Mouse (Mus musculus): ENCODE data around the gene Armc7. TPM values are rescaled to one million over a fixed set of nuclear protein-coding genes. Genes with fewer than 3 reads are reported as not detected.
"Not testable (repeated sequence)": the region's sequence is repeated elsewhere in the genome, so short reads cannot be mapped to it uniquely, and the experiment has no call there.

Armc7 gene
- total RNA-seq, 2 experiments from 2014 or later, result 18.5 to 19.8 TPM

DNA sequence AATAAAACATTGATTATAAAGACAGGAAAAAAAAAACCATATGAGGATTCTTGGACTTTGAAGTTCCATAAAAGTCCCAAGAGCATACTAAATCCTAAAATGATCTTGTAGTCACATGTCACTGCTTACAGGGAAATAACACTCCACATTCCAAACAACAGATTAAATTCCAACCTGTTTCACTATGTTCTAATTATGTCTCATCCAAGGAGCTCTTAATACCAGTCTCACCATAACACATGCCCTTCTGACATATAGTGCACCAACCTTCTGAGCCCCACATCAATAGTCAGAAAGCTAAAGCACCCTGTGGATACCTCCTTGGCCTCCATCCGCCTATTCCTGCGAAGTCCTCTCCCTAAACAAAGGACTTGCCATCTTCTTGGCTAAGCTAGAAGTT is 44.8 kb downstream of the Armc7 start:
- no peak for ATAC-seq (ENCODE audit: poor library complexity, severe bottlenecking)

DNA sequence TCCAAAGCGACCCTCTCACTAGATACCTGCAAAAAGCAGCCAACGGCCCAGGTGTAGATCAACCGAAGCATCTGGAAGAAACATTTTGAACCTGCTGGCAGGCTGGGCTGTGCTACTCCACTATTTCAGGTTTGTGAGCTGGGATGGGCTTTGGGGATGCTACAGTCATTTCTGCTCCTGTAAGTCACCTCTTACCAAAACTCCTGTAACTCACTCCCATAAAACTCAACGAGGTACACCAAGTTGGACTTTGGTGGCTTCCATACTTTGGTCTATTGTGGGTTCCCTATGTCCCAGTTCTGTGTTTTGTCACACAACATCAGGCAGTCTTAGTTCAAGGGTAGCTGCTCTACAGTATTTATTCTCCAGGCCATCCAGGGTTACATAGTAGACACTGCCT is 45.6 kb downstream of the Armc7 start:
- ATAC-seq (ENCODE audit: poor library complexity, severe bottlenecking), result no peak

DNA sequence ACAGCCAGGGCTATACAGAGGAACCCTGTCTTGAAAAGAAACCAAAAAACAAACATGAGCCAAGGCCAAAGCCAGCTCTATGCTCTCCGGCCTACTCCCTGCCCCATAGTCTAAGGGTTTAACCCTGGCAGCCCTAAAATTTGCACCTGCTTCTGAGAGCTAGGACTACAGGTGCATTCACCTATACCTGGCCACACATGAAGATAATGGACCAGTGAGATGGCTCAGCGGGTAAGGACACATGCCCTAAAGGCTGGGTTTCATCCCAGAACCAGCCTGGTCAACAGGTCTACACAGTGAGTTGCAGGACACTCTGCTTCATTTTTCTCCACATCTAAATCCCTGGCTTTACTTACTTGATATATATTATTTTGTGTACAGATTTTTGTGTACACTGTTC is 46.8 kb downstream of the Armc7 start:
- no peak for ATAC-seq (ENCODE audit: poor library complexity, severe bottlenecking)

DNA sequence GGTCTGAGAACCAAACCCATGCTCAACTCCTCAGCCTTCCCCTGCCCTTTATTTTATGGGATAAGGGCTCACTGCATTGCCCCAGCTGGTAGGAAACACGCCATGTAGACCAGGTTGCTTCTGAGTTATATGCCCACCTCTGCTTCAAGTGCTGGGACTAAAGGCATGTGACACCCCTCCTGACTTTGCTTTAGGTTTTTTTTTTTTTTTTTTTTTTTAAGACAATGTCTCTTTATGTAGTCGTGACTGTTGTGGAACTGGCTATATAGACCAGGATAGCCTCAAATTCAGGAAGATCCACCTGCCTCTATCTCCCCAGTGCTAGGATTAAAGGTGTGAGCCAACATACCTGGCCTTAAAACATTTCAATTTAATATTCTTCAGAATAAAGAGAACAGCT is 47.2 kb downstream of the Armc7 start:
- no peak for ATAC-seq (ENCODE audit: poor library complexity, severe bottlenecking)

DNA sequence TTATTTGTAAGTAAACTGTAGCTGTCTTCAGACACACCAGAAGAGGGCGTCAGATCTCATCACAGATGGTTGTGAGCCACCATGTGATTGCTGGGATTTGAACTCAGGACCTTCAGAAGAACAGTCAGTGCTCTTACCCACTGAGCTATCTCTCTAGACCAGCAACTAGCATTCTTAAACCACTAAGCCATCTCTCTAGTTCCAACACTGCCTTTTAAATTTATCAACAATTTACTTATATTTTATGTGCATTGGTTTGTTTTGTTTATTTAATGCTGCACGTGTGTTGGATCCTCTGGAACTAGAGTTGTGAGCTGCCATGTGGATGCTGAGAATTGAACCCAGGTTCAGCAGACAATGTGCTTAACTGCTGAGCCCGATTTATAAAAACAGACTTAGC is 51.0 kb downstream of the Armc7 start:
- ATAC-seq (ENCODE audit: poor library complexity, severe bottlenecking), result not testable (repeated sequence)

DNA sequence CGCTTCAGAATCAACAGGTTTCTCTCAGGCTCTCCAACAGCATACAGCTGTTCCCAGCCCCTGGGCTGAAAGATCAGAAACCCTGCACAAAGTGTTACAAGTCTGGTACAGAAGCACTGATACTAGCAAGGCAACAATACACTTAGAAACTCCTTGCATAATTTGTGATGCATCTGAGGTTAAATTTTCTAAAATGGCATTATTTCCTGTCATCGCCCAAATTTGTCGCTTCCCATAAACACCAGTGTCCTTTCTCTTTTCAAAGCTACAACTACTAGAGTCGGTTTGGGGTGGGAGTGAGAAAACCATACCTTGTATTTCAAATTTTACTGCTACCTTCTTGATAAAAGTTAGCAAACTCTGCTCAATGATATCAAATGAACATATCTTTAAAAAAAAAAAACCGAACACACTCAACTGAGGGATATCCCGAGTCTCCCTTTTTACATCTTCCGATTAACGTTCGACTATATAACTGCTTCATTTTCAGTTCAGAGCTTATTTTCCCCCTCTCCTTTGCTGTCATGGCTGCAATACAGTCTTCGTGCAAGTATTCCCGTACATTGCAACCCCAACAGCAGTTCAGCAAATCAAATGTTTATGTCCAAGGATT is 59.4 kb downstream of the Armc7 start:
- no peak for ATAC-seq (ENCODE audit: poor library complexity, severe bottlenecking)

DNA sequence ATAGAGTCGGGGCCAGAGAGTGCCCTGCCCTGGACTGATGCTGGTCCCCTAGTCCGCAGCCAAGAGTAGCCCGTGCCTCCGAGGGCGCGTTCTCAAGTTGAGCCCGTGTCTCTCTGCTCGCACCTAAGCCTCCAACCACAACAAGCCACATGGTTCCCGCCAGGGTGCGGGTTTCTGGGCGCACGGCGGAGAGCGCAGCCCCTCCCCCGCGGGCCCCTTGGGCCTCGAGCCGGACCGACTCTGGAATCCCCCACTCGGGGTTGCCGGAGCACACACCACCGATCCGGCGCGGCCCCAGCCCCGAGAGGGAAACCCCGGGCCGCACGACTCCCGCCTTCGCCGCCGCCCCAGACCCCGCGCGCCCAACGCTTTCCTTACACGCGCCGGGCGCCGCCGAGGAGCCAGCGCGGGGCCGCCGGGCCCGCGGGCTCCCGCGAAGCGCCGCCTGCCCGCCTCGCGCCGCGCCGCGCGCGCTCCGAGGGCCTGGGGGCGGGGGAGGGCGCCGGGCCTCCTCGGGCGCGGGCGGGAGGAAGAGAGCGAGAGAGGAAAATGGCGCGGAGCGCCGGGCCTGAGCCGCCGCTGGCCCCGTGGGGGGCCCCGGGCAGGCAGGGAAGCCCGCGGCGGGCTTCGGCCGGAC is 60.1 kb downstream of the Armc7 start:
- peak; percentile 34 for ATAC-seq (ENCODE audit: poor library complexity, severe bottlenecking)

DNA sequence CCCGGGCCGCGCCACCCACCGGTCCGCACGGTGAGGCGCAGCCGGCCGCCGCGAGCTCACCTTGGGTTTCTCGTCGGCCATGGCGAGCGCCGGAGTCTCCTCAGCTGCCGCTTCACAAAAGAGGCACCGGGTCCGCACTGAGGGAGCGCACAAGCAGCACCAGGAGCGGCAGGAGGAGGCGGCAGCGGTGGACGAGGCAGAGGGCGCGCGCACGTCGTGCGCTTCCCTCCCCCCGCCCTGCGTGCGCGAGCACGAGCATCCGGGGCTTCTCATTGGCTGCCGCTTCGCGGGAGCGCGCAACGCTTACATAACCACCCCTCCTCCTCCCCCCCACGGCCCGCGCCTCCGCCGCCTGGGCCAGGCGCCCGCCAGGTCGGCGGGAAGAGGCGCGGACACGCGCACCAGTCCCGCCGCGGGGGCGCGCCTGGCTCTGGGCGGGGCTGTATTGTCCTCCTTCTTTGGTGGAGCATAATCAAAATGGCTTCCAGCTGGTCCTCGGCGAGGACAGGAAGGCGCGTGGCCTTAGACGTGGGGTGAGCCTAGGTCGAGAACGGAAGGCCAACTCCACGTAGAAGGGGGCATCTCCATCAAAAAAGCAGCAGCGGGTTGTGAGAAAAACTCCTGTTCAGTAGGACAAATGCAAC is 60.7 kb downstream of the Armc7 start, which contains the start of gene Sumo2:
Sumo2 (minus strand) TSS at position 239 of the 644 bp plus-strand sequence.
- peak; percentile 98 for ATAC-seq (ENCODE audit: poor library complexity, severe bottlenecking)

DNA sequence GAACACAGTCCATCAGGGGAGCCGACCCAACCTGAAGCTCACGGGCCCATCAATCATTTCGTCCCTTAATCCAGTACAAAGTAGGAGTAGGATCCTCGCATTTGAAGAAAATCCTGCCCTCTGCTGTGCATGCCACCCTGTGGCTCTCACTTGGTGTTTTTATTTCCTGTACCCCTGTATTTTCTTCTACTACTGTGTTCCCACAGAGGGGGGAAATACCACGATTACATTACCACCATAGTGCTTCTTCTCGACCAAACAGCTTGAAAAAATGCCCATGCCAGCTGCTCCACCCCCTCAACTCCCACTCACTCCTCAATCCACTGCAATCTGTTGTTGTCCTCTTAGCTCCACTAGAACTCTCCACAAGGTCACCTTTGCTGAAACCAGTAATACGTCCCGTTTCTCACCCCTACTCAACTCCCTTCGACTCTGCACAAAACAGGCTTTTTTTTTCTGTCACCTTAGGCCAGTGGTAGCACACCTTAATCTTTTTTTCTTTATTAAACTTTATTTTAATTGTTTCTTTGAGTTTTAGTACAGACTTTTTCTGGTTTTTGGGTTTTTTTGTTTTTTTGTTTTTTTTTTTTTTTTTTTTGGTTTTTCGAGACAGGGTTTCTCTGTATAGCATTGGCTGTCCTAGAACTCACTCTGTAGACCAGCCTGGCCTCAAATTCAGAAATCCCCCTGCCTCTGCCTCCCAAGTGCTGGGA is 61.5 kb downstream of the Armc7 start:
- no peak for ATAC-seq (ENCODE audit: poor library complexity, severe bottlenecking)

DNA sequence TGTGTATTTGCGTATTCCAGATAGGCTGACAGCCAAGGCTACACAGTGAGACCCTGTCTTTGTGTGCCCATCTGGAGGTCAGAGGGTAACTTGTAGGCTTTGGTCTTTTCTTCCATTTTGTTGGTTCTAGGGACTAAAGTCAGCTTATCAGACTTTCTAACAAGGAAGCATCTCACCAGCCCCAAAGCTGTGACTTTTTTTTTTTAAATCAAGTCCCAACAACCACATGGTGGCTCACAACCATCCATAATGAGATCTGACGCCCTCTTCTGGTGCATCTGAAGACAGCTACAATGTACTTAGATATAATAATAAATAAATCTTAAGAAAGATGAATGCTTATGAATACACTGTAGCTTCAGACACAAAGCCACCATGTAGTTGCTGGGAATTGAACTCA is 62.6 kb downstream of the Armc7 start:
- no peak for ATAC-seq (ENCODE audit: poor library complexity, severe bottlenecking)

Other genes starting within 250 kb of the Armc7 start
- gene Grin2c, start 208.4 kb upstream of the Armc7 start, total RNA-seq (2015), result 0.05 TPM in 1 of 2 replicates, not detected in the other
- gene Grin2c, start 208.4 kb upstream of the Armc7 start, total RNA-seq (2017), result not detected in 2 replicates
- gene Fdxr, start 198.6 kb upstream of the Armc7 start, total RNA-seq (2015), result 4.4 and 5.6 TPM in 2 replicates
- 9.9 and 14.3 TPM in 2 replicates for gene Fdxr, start 198.6 kb upstream of the Armc7 start, total RNA-seq (2017)
- 0.58 and 0.71 TPM in 2 replicates for gene Fads6, start 178.0 kb upstream of the Armc7 start, total RNA-seq (2015)
- 1.4 and 2.3 TPM in 2 replicates for gene Fads6, start 178.0 kb upstream of the Armc7 start, total RNA-seq (2017)
- not detected in 2 replicates for gene Otop2, start 168.5 kb upstream of the Armc7 start, total RNA-seq (2015)
- not detected in 2 replicates for gene Otop2, start 168.5 kb upstream of the Armc7 start, total RNA-seq (2017)
- not detected in 2 replicates for gene Ush1g, start 153.6 kb upstream of the Armc7 start, total RNA-seq (2015)
- not detected in 2 replicates for gene Ush1g, start 153.6 kb upstream of the Armc7 start, total RNA-seq (2017)
- not detected in 2 replicates for gene Otop3, start 140.9 kb upstream of the Armc7 start, total RNA-seq (2015)
- not detected in 2 replicates for gene Otop3, start 140.9 kb upstream of the Armc7 start, total RNA-seq (2017)
- 0.27 TPM in 1 of 2 replicates, not detected in the other for gene Hid1, start 107.9 kb upstream of the Armc7 start, total RNA-seq (2015)
- 0.07 and 0.16 TPM in 2 replicates for gene Hid1, start 107.9 kb upstream of the Armc7 start, total RNA-seq (2017)
- 0.21 and 0.58 TPM in 2 replicates for gene Cdr2l, start 93.8 kb upstream of the Armc7 start, total RNA-seq (2015)
- 0.24 and 0.59 TPM in 2 replicates for gene Cdr2l, start 93.8 kb upstream of the Armc7 start, total RNA-seq (2017)
- gene Mrpl58, start 71.9 kb upstream of the Armc7 start, total RNA-seq (2015), result 122 and 124 TPM in 2 replicates
- 86.9 and 95.9 TPM in 2 replicates for gene Mrpl58, start 71.9 kb upstream of the Armc7 start, total RNA-seq (2017)
- gene Atp5h, start 55.7 kb upstream of the Armc7 start, total RNA-seq (2015), result 740 and 790 TPM in 2 replicates
- 901 and 1,038 TPM in 2 replicates for gene Atp5h, start 55.7 kb upstream of the Armc7 start, total RNA-seq (2017)
- 19.6 and 21.2 TPM in 2 replicates for gene Kctd2, start 55.5 kb upstream of the Armc7 start, total RNA-seq (2015)
- 14.5 and 16.8 TPM in 2 replicates for gene Kctd2, start 55.5 kb upstream of the Armc7 start, total RNA-seq (2017)
- not detected in 2 replicates for gene Trim80, start 35.1 kb upstream of the Armc7 start, total RNA-seq (2015)
- not detected in 2 replicates for gene Trim80, start 35.1 kb upstream of the Armc7 start, total RNA-seq (2017)
- 0.09 and 0.42 TPM in 2 replicates for gene Slc16a5, start 13.2 kb upstream of the Armc7 start, total RNA-seq (2015)
- gene Slc16a5, start 13.2 kb upstream of the Armc7 start, total RNA-seq (2017), result 0.08 and 0.15 TPM in 2 replicates
- 80.9 and 84.8 TPM in 2 replicates for gene Nt5c, start 16.2 kb downstream of the Armc7 start, total RNA-seq (2015)
- 104 and 113 TPM in 2 replicates for gene Nt5c, start 16.2 kb downstream of the Armc7 start, total RNA-seq (2017)
- gene Jpt1, start 38.7 kb downstream of the Armc7 start, total RNA-seq (2015), result 211 and 220 TPM in 2 replicates
- 181 and 183 TPM in 2 replicates for gene Jpt1, start 38.7 kb downstream of the Armc7 start, total RNA-seq (2017)
- gene Sumo2, start 60.6 kb downstream of the Armc7 start, total RNA-seq (2015), result 507 and 587 TPM in 2 replicates
- gene Sumo2, start 60.6 kb downstream of the Armc7 start, total RNA-seq (2017), result 367 and 413 TPM in 2 replicates
- gene Nup85, start 88.8 kb downstream of the Armc7 start, total RNA-seq (2015), result 52.2 and 59.7 TPM in 2 replicates
- gene Nup85, start 88.8 kb downstream of the Armc7 start, total RNA-seq (2017), result 59.5 and 59.9 TPM in 2 replicates
- 29.0 and 30.2 TPM in 2 replicates for gene Mrps7, start 128.3 kb downstream of the Armc7 start, total RNA-seq (2015)
- gene Mrps7, start 128.3 kb downstream of the Armc7 start, total RNA-seq (2017), result 11.7 and 29.8 TPM in 2 replicates
- gene Gga3, start 128.4 kb downstream of the Armc7 start, total RNA-seq (2015), result 30.8 and 34.0 TPM in 2 replicates
- 24.0 and 34.2 TPM in 2 replicates for gene Gga3, start 128.4 kb downstream of the Armc7 start, total RNA-seq (2017)
- 23.6 and 28.0 TPM in 2 replicates for gene Mif4gd, start 137.3 kb downstream of the Armc7 start, total RNA-seq (2015)
- 20.2 and 24.4 TPM in 2 replicates for gene Mif4gd, start 137.3 kb downstream of the Armc7 start, total RNA-seq (2017)
- gene Slc25a19, start 152.6 kb downstream of the Armc7 start, total RNA-seq (2015), result 5.7 and 8.0 TPM in 2 replicates
- gene Slc25a19, start 152.6 kb downstream of the Armc7 start, total RNA-seq (2017), result 13.7 and 25.5 TPM in 2 replicates
- gene Grb2, start 232.9 kb downstream of the Armc7 start, total RNA-seq (2015), result 109 TPM in 2 replicates
- 68.7 and 124 TPM in 2 replicates for gene Grb2, start 232.9 kb downstream of the Armc7 start, total RNA-seq (2017)

All from megakaryocyte, adult 5-6 weeks (primary cell).